Mouse (Mus musculus) testis, adult 10 weeks (tissue): ENCODE data around the gene Akr1b10. TPM values are rescaled to one million over a fixed set of nuclear protein-coding genes. Genes with fewer than 3 reads are reported as not detected.

ENCODE experiments used
- polyA plus RNA-seq: library from polyadenylated mRNA; stranded (reverse); fragments of 350-450 nt; fragmentation: Illumina TruSeq; extraction: RNeasy Lipid Tissue Mini Kit (QIAGEN cat#74804); gene quantifications from one replicate; pipeline ENCODE4 v1.2.3, GENCODE M21; 2014; ENCODE audit warnings: low read depth, low replicate concordance

Akr1b10 gene
- polyA plus RNA-seq: 5.0 TPM

DNA sequence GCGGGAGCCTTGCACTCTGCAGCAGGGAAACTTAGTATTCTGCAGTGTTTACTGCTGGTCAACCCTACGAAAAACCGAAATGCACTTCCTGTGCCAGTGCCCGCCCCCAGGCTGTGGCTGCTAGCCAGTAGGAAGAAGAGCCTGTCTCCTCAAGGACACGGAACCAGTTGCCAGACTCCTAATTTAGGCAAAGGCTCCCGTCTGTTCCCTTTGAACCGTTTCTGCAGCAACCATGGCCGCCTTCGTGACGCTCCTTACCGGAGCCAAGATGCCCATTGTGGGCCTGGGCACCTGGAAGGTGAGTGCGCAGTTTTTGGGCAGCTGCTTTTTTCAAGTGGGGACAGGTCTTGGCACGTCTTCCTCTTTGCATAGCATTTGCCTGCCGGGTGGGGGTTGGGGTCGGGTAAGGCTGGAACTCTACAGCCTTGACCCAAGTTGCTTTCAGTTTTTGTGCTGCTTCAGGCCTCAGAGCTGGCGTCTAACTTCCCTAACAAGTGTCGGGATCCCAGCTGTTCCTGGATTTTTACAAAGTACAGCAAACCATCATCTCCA is at the start of gene Akr1b10:
Akr1b10 (plus strand) TSS at position 109 of the 552 bp plus-strand sequence.

DNA sequence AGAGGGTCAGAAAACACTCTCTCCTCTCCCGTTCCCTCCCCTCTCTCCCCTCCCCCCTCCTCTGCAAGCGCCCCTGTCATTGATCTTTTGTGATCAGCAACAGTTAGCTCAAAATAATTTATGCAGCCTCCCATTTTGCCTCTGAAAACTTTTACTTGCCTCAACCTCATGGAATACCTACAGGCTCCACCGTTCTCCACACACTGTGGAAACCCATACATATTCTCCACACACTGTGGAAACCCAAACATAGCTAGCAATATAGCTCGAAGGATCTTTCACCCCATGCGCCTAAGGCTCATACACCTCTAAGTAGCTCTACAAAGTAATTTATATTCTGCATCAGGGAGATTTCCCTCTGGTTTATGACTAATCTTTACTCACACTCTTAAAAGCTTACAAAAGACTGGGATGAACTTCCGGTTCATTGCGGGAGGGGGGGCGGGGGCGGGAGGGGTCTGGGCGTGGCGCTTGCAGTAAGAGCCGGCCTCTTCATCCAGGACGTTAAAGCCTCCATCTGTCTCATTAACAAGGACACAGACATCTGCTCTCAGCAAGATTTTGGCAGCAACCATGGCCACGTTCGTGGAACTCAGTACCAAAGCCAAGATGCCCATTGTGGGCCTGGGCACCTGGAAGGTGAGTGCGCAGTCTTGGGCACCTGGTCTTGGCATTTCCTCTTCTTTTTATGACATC is 30.2 kb upstream of the Akr1b10 start, which contains the start of gene Akr1b8:
Akr1b8 (plus strand) TSS at position 462 of the 696 bp plus-strand sequence.

DNA sequence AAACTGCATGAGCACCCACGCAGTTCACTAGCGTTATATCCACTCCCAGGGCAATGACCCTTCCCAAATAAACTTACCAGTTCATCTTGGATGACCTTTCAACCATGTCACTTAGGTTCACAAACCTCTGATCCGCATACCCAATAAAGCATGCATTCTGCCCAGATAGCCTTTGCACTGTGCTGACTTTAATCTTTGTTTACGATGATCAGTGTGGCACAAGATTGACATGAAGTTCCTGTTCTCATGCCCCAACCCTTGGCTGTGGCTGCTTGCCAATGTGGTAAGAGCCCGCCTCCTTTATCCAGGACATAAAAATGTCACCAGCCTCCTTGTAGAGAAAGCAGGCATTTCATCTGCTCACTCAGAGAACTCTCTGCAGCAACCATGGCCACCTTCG is 28.0 kb downstream of the Akr1b10 start, which contains the start of gene Akr1b7:
Akr1b7 (plus strand) TSS at position 312 of the 400 bp plus-strand sequence.

Other genes starting within 250 kb of the Akr1b10 start
- 16.0 TPM for gene Slc35b4, start 207.1 kb upstream of the Akr1b10 start, polyA plus RNA-seq
- gene Akr1b3, start 66.7 kb upstream of the Akr1b10 start, polyA plus RNA-seq: 152 TPM
- gene Akr1b8, start 30.1 kb upstream of the Akr1b10 start, polyA plus RNA-seq: 20.0 TPM
- gene Akr1b7, start 28.1 kb downstream of the Akr1b10 start, polyA plus RNA-seq: 0.27 TPM
- 81.1 TPM for gene Bpgm, start 92.0 kb downstream of the Akr1b10 start, polyA plus RNA-seq
- gene Cald1, start 214.3 kb downstream of the Akr1b10 start, polyA plus RNA-seq: 26.0 TPM